8 mouse cellular contexts compared by ENCODE assay signal in genomic region chr2:73313117-73313501, GRCm38 (mm10). TPM values are rescaled to one million over a fixed set of nuclear protein-coding genes. Genes with fewer than 3 reads are reported as not detected.
DNase-seq lines count a peak whose midpoint lies in the region; ATAC-seq and TF ChIP-seq lines count a peak whose summit lies in the region.

No protein-coding gene starts in this region.

- no peaks in the 10 kb centered on the region for H3K27me3 ChIP-seq in G1E (ENCODE audit: insufficient read depth, low read length)
- no peaks in the 10 kb centered on the region for H3K27me3 ChIP-seq in forebrain, embryonic 11.5 days (ENCODE audit: control insufficient read depth, insufficient read depth, low read length)

- intact Hi-C loops in heart, postnatal 36 days (cut with DNase I), result loop anchor here (2.0 to 10.0 kb wide), 3 partner anchors 74 to 232 kb away; partner anchors contain the start of gene Gpr155

- peak overlapping the region; percentile 63; the same call in 1 of the 2 replicates for H3K9ac ChIP-seq in forebrain, embryonic 11.5 days (ENCODE audit: low read length)

- peak overlapping the region; percentile 94 for H3K4me3 ChIP-seq in G1E (ENCODE audit: low read depth, low read length)
- H3K4me3 ChIP-seq in forebrain, embryonic 11.5 days (ENCODE audit: low read depth, low read length), result peak overlapping the region; percentile 77
- peak overlapping the region; percentile 96 for H3K4me3 ChIP-seq in layer of hippocampus, adult 2 months

- H3K9me3 ChIP-seq in G1E (replicated peaks), result no peaks in the 10 kb centered on the region
- H3K9me3 ChIP-seq in forebrain, embryonic 11.5 days (ENCODE audit: control insufficient read depth, low read length), result no peaks in the 10 kb centered on the region

- WGBS in forebrain, embryonic 11.5 days, result 50% methylated on average over 14 of the region's 14 CpGs

- H3K36me3 ChIP-seq in G1E (replicated peaks), result peaks cover 37% of the 10 kb centered on the region
- no peaks in the 10 kb centered on the region; the same call in 1 of the 2 replicates for H3K36me3 ChIP-seq in forebrain, embryonic 11.5 days (ENCODE audit: control insufficient read depth, insufficient read depth, low read length)

- peak; percentile 4 for DNase-seq in G1E (ENCODE audit: low spot score)
- DNase-seq in c-Kit-negative CD71-positive TER-119-positive erythroid progenitor cells, embryonic 14.5 days (ENCODE audit: low read depth, low spot score), result peak; percentile 65
- DNase-seq in forebrain, embryonic 11.5 days (ENCODE audit: low spot score), result peak; percentile 53
- peak; percentile 51 to 66 for DNase-seq in heart, postnatal 36 days
- no peak for DNase-seq in layer of hippocampus, adult 2 months (ENCODE audit: low spot score in 2 of 2)
- peak; percentile 45 for DNase-seq in lung, postnatal 10 days
- peak; percentile 27 to 44 for DNase-seq in right cerebral cortex, adult 2 months (ENCODE audit: low spot score in 2 of 2)
- peak; percentile 46 to 50 for DNase-seq in urinary bladder, postnatal 36 days (ENCODE audit: low spot score in 2 of 2)

- ATAC-seq in G1E (ENCODE audit: extremely low read depth, insufficient number of reproducible peaks, low FRiP score, poor library complexity, severe bottlenecking), result 0 out of 2 replicates have a peak, but pooled peaks have one; percentile 23
- ATAC-seq in forebrain, embryonic 11.5 days (replicated peaks; ENCODE audit: low FRiP score), result peak; percentile 55

- H3K27ac ChIP-seq in forebrain, embryonic 11.5 days (ENCODE audit: low read depth, low read length), result no peak overlapping the region
- H3K27ac ChIP-seq in layer of hippocampus, adult 2 months, result peak overlapping the region; percentile 95

- no peak for TF ChIP-seq CTCF in G1E (IDR thresholded peaks at IDR 0.05; ENCODE audit: low read depth, low read length)
- TF ChIP-seq CTCF in layer of hippocampus, adult 2 months (conservative IDR thresholded peaks at IDR 0.05), result no peak

- H3K4me1 ChIP-seq in G1E (ENCODE audit: insufficient read depth, low read depth, low read length), result peaks cover 27% of the 10 kb centered on the region
- no peaks in the 10 kb centered on the region; the same call in 1 of the 2 replicates for H3K4me1 ChIP-seq in forebrain, embryonic 11.5 days (replicated peaks; ENCODE audit: control insufficient read depth, insufficient read depth, low read length)

- H3K4me2 ChIP-seq in forebrain, embryonic 11.5 days (ENCODE audit: low read depth, low read length, severe bottlenecking), result peak overlapping the region; percentile 38; the same call in 1 of the 2 replicates

RNA-seq across cellular contexts. Expression of gene Cir1, which starts 0.6 kb away (rescaled TPM):
- 24.4 and 27.2 TPM in 2 replicates for total RNA-seq in G1E (2014; fragmentation: Nextera tagmentation)
- 15.7 and 21.7 TPM in 2 replicates for total RNA-seq in G1E (2017)
- polyA plus RNA-seq in G1E (2012), result 11.9 and 12.8 TPM in 2 replicates
- 18.2 and 18.6 TPM in 2 replicates for polyA plus RNA-seq in forebrain, embryonic 11.5 days (2014; fragmentation: Nextera tagmentation; extraction: Ambion mirVana)
- 10 to 100 TPM; 18.1 to 20.5 TPM for total RNA-seq in heart, postnatal 36 days (2021)
- total RNA-seq in layer of hippocampus, adult 2 months (2021), result 10 to 100 TPM; 31.6 to 32.6 TPM

RNA-seq across cellular contexts. Expression of gene Scrn3, which starts 0.7 kb away (rescaled TPM):
- total RNA-seq in G1E (2014; fragmentation: Nextera tagmentation) (53.1 and 58.5 TPM in 2 replicates), G1E (2017) (29.4 and 42.1 TPM in 2 replicates)
- polyA plus RNA-seq in G1E (2012), result 2.3 and 2.8 TPM in 2 replicates
- polyA plus RNA-seq in forebrain, embryonic 11.5 days (2014; fragmentation: Nextera tagmentation; extraction: Ambion mirVana), result 11.7 and 14.0 TPM in 2 replicates
- total RNA-seq in heart, postnatal 36 days (2021), result 10 to 100 TPM; 23.2 to 24.3 TPM
- total RNA-seq in layer of hippocampus, adult 2 months (2021), result 10 to 100 TPM; 19.3 to 22.3 TPM

RNA-seq across cellular contexts. Expression of gene Sp9, which starts 41.4 kb away (rescaled TPM):
- 0.23 TPM in 1 of 2 replicates, not detected in the other for total RNA-seq in G1E (2014; fragmentation: Nextera tagmentation)
- 0.27 and 0.35 TPM in 2 replicates for total RNA-seq in G1E (2017)
- 0.43 and 0.65 TPM in 2 replicates for polyA plus RNA-seq in G1E (2012)
- polyA plus RNA-seq in forebrain, embryonic 11.5 days (2014; fragmentation: Nextera tagmentation; extraction: Ambion mirVana), result 5.5 and 8.2 TPM in 2 replicates
- total RNA-seq in heart, postnatal 36 days (2021), result not detected
- 1 to 10 TPM; 3.8 to 4.3 TPM for total RNA-seq in layer of hippocampus, adult 2 months (2021)

Comparison
In these comparisons a context has a peak if more than half of its experiments do, and no peak if none do; other contexts are left out.
1. DNase-seq: peak in G1E (single experiment), c-Kit-negative CD71-positive TER-119-positive erythroid progenitor cells, embryonic 14.5 days (single experiment), forebrain, embryonic 11.5 days (single experiment), heart, postnatal 36 days (2 of 2), lung, postnatal 10 days (single experiment), right cerebral cortex, adult 2 months (2 of 2) and urinary bladder, postnatal 36 days (2 of 2); none in layer of hippocampus, adult 2 months (0 of 2).
2. Peak in every context shown above with its lines, with median percentiles within 50 percentile points of each other: H3K4me3 ChIP-seq.